Mouse (Mus musculus) erythroblast, embryonic 14.5 days (primary cell): ENCODE results near the gene Prep.

ENCODE experiments used
- GATA1 ChIP-seq: IDR thresholded peaks from 2 replicates; pipeline ENCODE4 v1.6.1; 2012; ENCODE audit warnings: low read length, inconsistent platforms, mixed read lengths
- TAL1 ChIP-seq: IDR thresholded peaks from 3 replicates; pipeline ENCODE4 v1.6.1; 2012; ENCODE audit warnings: low read length, inconsistent platforms, mixed read lengths

GRCm38 (mm10) chr10:45185457-45185856 lies 118.5 kb downstream of the Prep start:
- TF ChIP-seq GATA1 (no peak), TAL1 (no peak)
